In genomic region chr14:24843626-24844025, GRCm38 (mm10) we compare ENCODE assay signal across 12 mouse cellular contexts.
"Had no signal": no experiment of that assay in that cellular context is flagged by ENCODE, and none has a peak within 500 bp of the region (broad histone marks: within the 10 kb centered on the region; RNA-seq: fewer than 3 reads in every experiment).

No protein-coding gene starts in this region.

- H3K4me2 ChIP-seq: liver, embryonic 11.5 days; liver, embryonic 15.5 days had no signal

- H3K4me1 ChIP-seq: liver, embryonic 15.5 days had no signal

- H3K9me3 ChIP-seq: limb, embryonic 10.5 days; liver, embryonic 15.5 days had no signal

- H3K27ac ChIP-seq: left cerebral cortex, adult 2 months; limb, embryonic 10.5 days; liver, embryonic 15.5 days had no signal

- H3K9ac ChIP-seq: liver, embryonic 15.5 days had no signal

- H3K36me3 ChIP-seq: limb, embryonic 10.5 days; liver, embryonic 15.5 days had no signal

- ATAC-seq: intestine, postnatal 0 days; lung, postnatal 0 days had no signal

- H3K27me3 ChIP-seq: liver, embryonic 15.5 days had no signal

- DNase-seq: kidney, adult 8-10 months; kidney, postnatal 25 days; lung, adult 2 months; lung, postnatal 36 days; right cerebral cortex, postnatal 14 days; thymus, postnatal 36 days had no signal

- H3K4me3 ChIP-seq: left cerebral cortex, adult 2 months; limb, embryonic 10.5 days; liver, embryonic 15.5 days had no signal
